Mouse (Mus musculus) embryo, embryonic 9.5 days (tissue): ENCODE data around the gene Sde2.

Experiments used
- DNase-seq: peaks from one replicate; pipeline ENCODE4 v3.0.0-alpha.2; 2017; ENCODE audit errors: extremely low spot score

Sde2 gene

GRCm38 (mm10) chr1:180850316-180851270, at the start of gene Sde2:
Sde2 (plus strand) TSS chr1:180851127.
- peak; percentile 100 for DNase-seq

GRCm38 (mm10) chr1:180801466-180801994, 49.4 kb upstream of the Sde2 start:
- DNase-seq: no peak

- no peak for DNase-seq
Observed at GRCm38 (mm10) chr1:180803881-180804280, 47.0 kb upstream of the Sde2 start.

GRCm38 (mm10) chr1:180808831-180809230, 42.1 kb upstream of the Sde2 start:
- DNase-seq: no peak

GRCm38 (mm10) chr1:180810976-180811375, 40.0 kb upstream of the Sde2 start:
- DNase-seq: no peak

GRCm38 (mm10) chr1:180811596-180812462, 39.1 kb upstream of the Sde2 start:
- DNase-seq: no peak

- DNase-seq: peak; percentile 70
Observed at GRCm38 (mm10) chr1:180812463-180813408, 38.2 kb upstream of the Sde2 start.

- DNase-seq: peak; percentile 98
Observed at GRCm38 (mm10) chr1:180813409-180813884, 37.5 kb upstream of the Sde2 start.

- DNase-seq: no peak
Observed at GRCm38 (mm10) chr1:180813885-180814740, 36.8 kb upstream of the Sde2 start, which contains the start of gene H3f3a. H3f3a (minus strand) TSS chr1:180813943.

- DNase-seq: no peak
Observed at GRCm38 (mm10) chr1:180815371-180816024, 35.4 kb upstream of the Sde2 start.

GRCm38 (mm10) chr1:180818000-180818399, 32.9 kb upstream of the Sde2 start:
- no peak for DNase-seq

GRCm38 (mm10) chr1:180821101-180821500, 29.8 kb upstream of the Sde2 start:
- DNase-seq: no peak

GRCm38 (mm10) chr1:180822276-180822675, 28.7 kb upstream of the Sde2 start:
- DNase-seq: no peak

- no peak for DNase-seq
Observed at GRCm38 (mm10) chr1:180823716-180824115, 27.2 kb upstream of the Sde2 start.

GRCm38 (mm10) chr1:180824721-180825120, 26.2 kb upstream of the Sde2 start:
- DNase-seq: no peak

- DNase-seq: no peak
Observed at GRCm38 (mm10) chr1:180826634-180827033, 24.3 kb upstream of the Sde2 start.

GRCm38 (mm10) chr1:180829775-180830174, 21.2 kb upstream of the Sde2 start:
- DNase-seq: no peak

GRCm38 (mm10) chr1:180830175-180830574, 20.8 kb upstream of the Sde2 start:
- no peak for DNase-seq
